Comparison of ENCODE assay signal across 15 mouse cellular contexts in genomic region chr3:51914900-51915299, GRCm38 (mm10).
DNase-seq lines count a peak whose midpoint lies in the region; ATAC-seq and TF ChIP-seq lines count a peak whose summit lies in the region.
"Had no signal": no experiment of that assay in that cellular context is flagged by ENCODE, and none has a peak within 500 bp of the region (broad histone marks: within the 10 kb centered on the region; RNA-seq: fewer than 3 reads in every experiment).

No protein-coding gene starts in this region.

- no peaks in the 10 kb centered on the region for H3K36me3 ChIP-seq in forebrain, embryonic 11.5 days (ENCODE audit: control insufficient read depth, insufficient read depth, low read length)
- H3K36me3 ChIP-seq in forebrain, embryonic 12.5 days (replicated peaks), result no peaks in the 10 kb centered on the region
- no peaks in the 10 kb centered on the region for H3K36me3 ChIP-seq in kidney, postnatal 0 days (ENCODE audit: insufficient read depth, low read length)
- H3K36me3 ChIP-seq: midbrain, embryonic 15.5 days had no signal

- no peak overlapping the region for H3K4me2 ChIP-seq in forebrain, embryonic 11.5 days (ENCODE audit: low read depth, low read length, severe bottlenecking)
- no peak overlapping the region for H3K4me2 ChIP-seq in forebrain, embryonic 12.5 days
- H3K4me2 ChIP-seq in kidney, postnatal 0 days (ENCODE audit: low read length), result no peak overlapping the region
- H3K4me2 ChIP-seq: midbrain, embryonic 15.5 days had no signal

- peak; percentile 42 for DNase-seq in forebrain, embryonic 11.5 days (ENCODE audit: low spot score)
- no peak for DNase-seq in kidney, postnatal 0 days (ENCODE audit: low spot score)
- DNase-seq in kidney, adult 9 months, result no peak
- peak; percentile 24 to 33 for DNase-seq in thymus, postnatal 10 days (ENCODE audit: low spot score in 2 of 2)
- DNase-seq in urinary bladder, postnatal 25 days (ENCODE audit: low spot score), result no peak
- no peak for DNase-seq in layer of hippocampus, adult 11-12 months (ENCODE audit: low spot score)
- DNase-seq: adrenal gland, adult 8-10 months; cerebellum, adult 9-10 months; forebrain, postnatal 0 days; gastrocnemius, postnatal 36 days; lung, postnatal 14 days had no signal

- no peaks in the 10 kb centered on the region for H3K9me3 ChIP-seq in forebrain, embryonic 11.5 days (ENCODE audit: control insufficient read depth, low read length)
- no peaks in the 10 kb centered on the region for H3K9me3 ChIP-seq in forebrain, embryonic 12.5 days
- no peaks in the 10 kb centered on the region for H3K9me3 ChIP-seq in kidney, postnatal 0 days (replicated peaks; ENCODE audit: low read length)
- H3K9me3 ChIP-seq: midbrain, embryonic 15.5 days had no signal

- no peak overlapping the region for H3K27ac ChIP-seq in forebrain, embryonic 11.5 days (ENCODE audit: low read depth, low read length)
- no peak overlapping the region for H3K27ac ChIP-seq in forebrain, embryonic 12.5 days
- 0 out of 2 replicates have a peak overlapping the region, but pooled peaks have one; percentile 83 for H3K27ac ChIP-seq in kidney, postnatal 0 days
- H3K27ac ChIP-seq: midbrain, embryonic 15.5 days had no signal

- H3K9ac ChIP-seq in forebrain, embryonic 11.5 days (ENCODE audit: low read length), result no peak overlapping the region
- no peak overlapping the region for H3K9ac ChIP-seq in forebrain, embryonic 12.5 days
- no peak overlapping the region for H3K9ac ChIP-seq in kidney, postnatal 0 days (ENCODE audit: low read depth, low read length)
- H3K9ac ChIP-seq: forebrain, postnatal 0 days; midbrain, embryonic 15.5 days had no signal

- H3K4me1 ChIP-seq in forebrain, embryonic 11.5 days (replicated peaks; ENCODE audit: control insufficient read depth, insufficient read depth, low read length), result 0 out of 2 replicates have a peak, but pooled peaks cover 2% of the 10 kb centered on the region
- H3K4me1 ChIP-seq in forebrain, embryonic 12.5 days, result peaks cover 23% of the 10 kb centered on the region
- peaks cover 31% of the 10 kb centered on the region for H3K4me1 ChIP-seq in kidney, postnatal 0 days (replicated peaks; ENCODE audit: insufficient read depth, low read length)

- TF ChIP-seq CTCF in kidney, postnatal 0 days (IDR thresholded peaks at IDR 0.05; ENCODE audit: low read depth), result no peak

- ATAC-seq in forebrain, embryonic 11.5 days (replicated peaks; ENCODE audit: low FRiP score), result no peak
- ATAC-seq in forebrain, embryonic 12.5 days (ENCODE audit: low FRiP score), result no peak
- ATAC-seq in kidney, postnatal 0 days (replicated peaks; ENCODE audit: low FRiP score, low read depth), result no peak
- peak; percentile 29; the same call in 1 of the 2 replicates for ATAC-seq in granulocyte monocyte progenitor cell, adult 5-6 weeks (replicated peaks; ENCODE audit: poor library complexity, severe bottlenecking)
- ATAC-seq: forebrain, postnatal 0 days; inflammation-experienced regulatory T-cells, adult 6 months; midbrain, embryonic 15.5 days had no signal

- H3K4me3 ChIP-seq in forebrain, embryonic 11.5 days (ENCODE audit: low read depth, low read length), result no peak overlapping the region
- no peak overlapping the region for H3K4me3 ChIP-seq in forebrain, embryonic 12.5 days (replicated peaks)
- no peak overlapping the region for H3K4me3 ChIP-seq in kidney, postnatal 0 days (replicated peaks; ENCODE audit: low read depth, low read length)
- H3K4me3 ChIP-seq: midbrain, embryonic 15.5 days had no signal

- WGBS in forebrain, embryonic 11.5 days, result 89% methylated on average over 4 of the region's 4 CpGs
- 93% methylated on average over 4 of the region's 4 CpGs for WGBS in forebrain, embryonic 12.5 days
- WGBS in kidney, postnatal 0 days, result 73% methylated on average over 4 of the region's 4 CpGs

- H3K27me3 ChIP-seq in forebrain, embryonic 11.5 days (ENCODE audit: control insufficient read depth, insufficient read depth, low read length), result no peaks in the 10 kb centered on the region
- no peaks in the 10 kb centered on the region for H3K27me3 ChIP-seq in forebrain, embryonic 12.5 days
- H3K27me3 ChIP-seq in kidney, postnatal 0 days (ENCODE audit: insufficient read depth, low read length), result no peaks in the 10 kb centered on the region
- H3K27me3 ChIP-seq: midbrain, embryonic 15.5 days had no signal

Comparison
In these comparisons a context has a peak if more than half of its experiments do, and no peak if none do; other contexts are left out.
1. DNase-seq: peak in forebrain, embryonic 11.5 days (single experiment) and thymus, postnatal 10 days (2 of 2); none in kidney, postnatal 0 days (single experiment), kidney, adult 9 months (single experiment), urinary bladder, postnatal 25 days (single experiment) and layer of hippocampus, adult 11-12 months (single experiment).